Mouse (Mus musculus) adrenal gland, postnatal 0 days (tissue): Measurements from ENCODE around the gene Clcnkb. TPM values are rescaled to one million over a fixed set of nuclear protein-coding genes. Genes with fewer than 3 reads are reported as not detected.

Experiments used
- polyA plus RNA-seq: library from polyadenylated mRNA; unstranded; fragments of >200 nt; fragmentation: Nextera tagmentation; extraction: Ambion mirVana; gene quantifications from 2 replicates; pipeline ENCODE4 v1.2.1, GENCODE M21; 2015

The Clcnkb gene
- polyA plus RNA-seq: 0.29 and 0.30 TPM in 2 replicates

GRCm38 (mm10) chr4:141415924-141416323 is at the start of gene Clcnkb:
TSS of gene Clcnkb (minus strand) at chr4:141416014.

GRCm38 (mm10) chr4:141444451-141445327 is 28.9 kb upstream of the Clcnkb start, which contains the start of gene Zbtb17:
TSS of gene Zbtb17 (plus strand) at chr4:141444654.

GRCm38 (mm10) chr4:141435974-141436373 is 20.2 kb upstream of the Clcnkb start, which contains the start of gene Srarp:
TSS of gene Srarp (minus strand) at chr4:141436105.

GRCm38 (mm10) chr4:141420192-141420829 is 4.5 kb upstream of the Clcnkb start, which contains the start of gene Hspb7:
TSS of gene Hspb7 (plus strand) at chr4:141420779.

GRCm38 (mm10) chr4:141398545-141398944 is 17.3 kb downstream of the Clcnkb start, which contains the start of gene Clcnka:
TSS of gene Clcnka (minus strand) at chr4:141398724.

GRCm38 (mm10) chr4:141367997-141368791 is 47.6 kb downstream of the Clcnkb start, which contains the start of gene Fam131c:
TSS of gene Fam131c (plus strand) at chr4:141368220.

Other genes starting within 250 kb of the Clcnkb start
- 2.3 and 2.6 TPM in 2 replicates for gene Rsg1, start 202.1 kb downstream of the Clcnkb start, polyA plus RNA-seq
- 8.5 and 11.6 TPM in 2 replicates for gene Arhgef19, start 176.5 kb downstream of the Clcnkb start, polyA plus RNA-seq
- gene Epha2, start 114.8 kb downstream of the Clcnkb start, polyA plus RNA-seq: 2.6 and 4.0 TPM in 2 replicates
- 1.2 and 1.5 TPM in 2 replicates for gene Fam131c, start 47.8 kb downstream of the Clcnkb start, polyA plus RNA-seq
- gene Clcnka, start 17.3 kb downstream of the Clcnkb start, polyA plus RNA-seq: 0.25 and 0.47 TPM in 2 replicates
- 0.85 and 2.6 TPM in 2 replicates for gene Hspb7, start 4.8 kb upstream of the Clcnkb start, polyA plus RNA-seq
- gene Srarp, start 20.1 kb upstream of the Clcnkb start, polyA plus RNA-seq: not detected in 2 replicates
- gene Zbtb17, start 28.6 kb upstream of the Clcnkb start, polyA plus RNA-seq: 13.8 and 16.4 TPM in 2 replicates
- 4.6 and 6.5 TPM in 2 replicates for gene Spen, start 122.6 kb upstream of the Clcnkb start, polyA plus RNA-seq
- gene Fblim1, start 190.1 kb upstream of the Clcnkb start, polyA plus RNA-seq: 22.7 and 34.9 TPM in 2 replicates
- 1.8 and 2.6 TPM in 2 replicates for gene Tmem82, start 202.6 kb upstream of the Clcnkb start, polyA plus RNA-seq
- 1.5 and 2.2 TPM in 2 replicates for gene Slc25a34, start 207.8 kb upstream of the Clcnkb start, polyA plus RNA-seq
- gene Plekhm2, start 248.9 kb upstream of the Clcnkb start, polyA plus RNA-seq: 5.7 and 7.2 TPM in 2 replicates